Mouse (Mus musculus): ENCODE results near the gene Eif5.

Gene Eif5

DNA sequence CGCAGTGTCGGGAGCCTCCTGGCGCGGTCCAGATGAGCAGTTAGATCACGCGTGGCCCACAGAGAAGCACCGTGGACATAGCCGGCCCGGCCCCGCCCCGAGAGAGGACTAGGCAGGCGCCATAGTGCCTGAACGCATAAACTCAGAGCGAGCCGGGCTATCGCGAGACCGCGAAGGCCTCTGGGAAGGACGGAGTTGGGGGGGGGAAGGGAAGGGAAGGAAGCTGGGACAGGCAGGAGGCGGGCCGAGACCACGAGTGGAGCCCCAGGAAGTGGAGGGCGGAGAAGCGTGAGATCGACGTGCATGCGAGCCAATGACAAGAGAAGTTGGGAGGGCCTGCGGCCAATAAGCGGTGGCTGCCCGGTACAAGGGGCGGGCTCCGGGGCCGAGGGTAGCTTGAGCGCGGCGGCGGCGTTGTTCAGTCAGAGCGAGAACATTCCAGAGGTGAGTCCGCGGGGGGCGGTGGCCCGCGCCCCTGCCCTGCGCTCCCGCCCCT is at the start of gene Eif5:
Eif5 (plus strand) TSS at position 221 of the 496 bp plus-strand sequence.
- 1% methylated on average over 46 of the region's 47 CpGs for WGBS

DNA sequence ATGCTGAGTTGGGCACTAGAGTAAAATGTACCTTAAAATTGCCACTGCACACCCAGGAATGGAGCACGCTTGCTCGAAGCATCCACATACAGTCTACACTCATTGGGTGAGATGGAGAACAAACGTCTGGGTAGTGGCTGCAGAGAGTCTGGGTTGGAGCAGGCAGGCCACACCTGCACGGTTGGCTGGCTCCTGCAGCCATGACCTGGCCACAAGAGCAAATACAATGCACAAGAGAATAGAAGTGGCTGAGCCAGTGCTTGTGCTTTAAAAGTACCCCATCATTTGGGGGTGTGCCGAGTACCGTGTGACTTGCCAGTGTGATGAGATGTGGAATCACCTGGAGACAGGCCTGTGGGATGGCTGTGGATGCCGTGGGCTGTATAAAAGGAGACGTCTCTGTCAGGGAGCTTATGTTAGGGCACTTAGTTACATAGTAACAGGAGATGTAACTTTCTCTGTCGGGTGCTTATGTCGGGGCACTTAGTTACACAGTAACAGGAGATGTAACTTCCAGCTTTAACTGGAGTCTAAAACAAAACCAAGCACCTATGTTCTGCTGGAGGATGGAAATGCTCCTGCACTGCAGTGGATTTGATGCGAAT is 48.5 kb upstream of the Eif5 start:
- WGBS: 85% methylated on average over 11 of the region's 11 CpGs

DNA sequence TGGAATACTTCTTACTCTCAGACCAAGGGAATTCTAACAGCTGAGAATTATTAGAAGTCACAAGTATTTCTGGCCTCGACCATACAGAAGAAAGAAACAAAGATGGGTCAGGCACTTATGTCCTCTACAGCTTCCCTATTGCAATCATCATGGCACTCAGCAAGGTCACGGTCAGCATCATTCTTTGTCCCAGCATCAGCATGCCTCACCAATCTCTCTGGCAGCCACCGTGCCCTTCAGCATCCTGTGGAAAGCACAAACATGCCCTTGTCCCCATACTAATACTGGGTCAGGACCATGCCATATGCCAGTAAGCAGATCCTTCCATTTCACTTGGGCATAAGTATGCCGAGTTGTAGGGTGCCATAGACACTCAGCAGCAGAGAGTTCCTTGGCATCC is 42.9 kb upstream of the Eif5 start:
- WGBS: 74% methylated on average over 4 of the region's 4 CpGs

DNA sequence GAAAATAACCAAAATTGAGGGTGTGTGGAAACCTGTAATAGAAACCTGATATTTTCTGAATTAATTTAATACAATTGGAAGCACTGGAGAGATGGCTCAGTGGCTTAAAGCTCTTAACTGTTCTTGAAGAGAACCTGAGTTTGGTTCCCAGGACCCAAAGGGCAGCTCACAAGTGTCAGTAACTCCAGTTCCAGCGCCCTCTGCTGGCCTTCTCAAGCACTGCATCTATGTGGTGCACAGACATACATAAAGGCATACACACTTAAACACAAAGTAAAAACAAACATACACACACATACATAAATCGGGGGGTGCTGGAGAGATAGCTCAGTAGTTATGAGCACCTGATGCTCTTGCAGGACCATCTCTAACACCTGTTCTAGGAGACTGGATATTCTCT is 40.7 kb upstream of the Eif5 start:
- WGBS: 56% methylated on average over 2 of the region's 2 CpGs

DNA sequence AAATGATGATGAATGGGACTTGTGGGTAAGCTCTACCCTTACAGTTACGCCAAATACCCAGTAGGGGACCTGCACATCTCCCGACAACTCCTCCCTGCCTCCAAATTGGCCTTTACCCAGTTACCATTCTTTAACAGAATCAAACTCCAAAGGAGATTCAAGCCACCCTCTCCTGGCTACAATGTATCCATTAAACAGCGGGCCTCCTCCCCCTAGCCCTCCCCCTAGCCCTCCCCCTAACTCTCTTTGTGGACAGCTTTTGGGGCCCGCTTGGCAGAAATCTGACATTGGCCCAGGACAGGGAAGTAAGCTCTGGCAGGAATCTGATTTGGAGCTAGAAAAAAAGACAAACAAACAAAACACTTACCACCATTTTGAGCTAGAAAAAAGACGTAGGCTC is 38.2 kb upstream of the Eif5 start:
- 70% methylated on average over 5 of the region's 5 CpGs for WGBS

DNA sequence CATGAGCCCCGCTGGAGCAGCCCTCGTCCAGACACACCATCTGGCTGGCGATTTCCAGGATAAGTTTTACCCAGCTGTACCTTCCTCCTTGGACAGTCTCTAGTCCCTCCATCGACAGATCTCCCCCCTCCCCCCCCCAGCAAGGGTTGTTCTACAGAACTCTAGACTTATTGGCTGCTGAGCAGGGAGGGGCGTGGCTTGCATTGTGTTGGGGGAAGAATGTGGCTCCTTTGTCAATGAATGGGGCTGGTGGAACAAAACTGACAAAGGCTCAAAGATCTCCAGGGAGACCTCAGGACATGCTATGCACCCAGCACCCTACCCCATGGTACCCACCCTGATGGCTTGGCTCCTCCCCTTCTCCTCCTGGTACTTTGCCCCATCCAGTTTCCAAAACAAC is 37.1 kb upstream of the Eif5 start:
- 43% methylated on average over 5 of the region's 5 CpGs for WGBS

DNA sequence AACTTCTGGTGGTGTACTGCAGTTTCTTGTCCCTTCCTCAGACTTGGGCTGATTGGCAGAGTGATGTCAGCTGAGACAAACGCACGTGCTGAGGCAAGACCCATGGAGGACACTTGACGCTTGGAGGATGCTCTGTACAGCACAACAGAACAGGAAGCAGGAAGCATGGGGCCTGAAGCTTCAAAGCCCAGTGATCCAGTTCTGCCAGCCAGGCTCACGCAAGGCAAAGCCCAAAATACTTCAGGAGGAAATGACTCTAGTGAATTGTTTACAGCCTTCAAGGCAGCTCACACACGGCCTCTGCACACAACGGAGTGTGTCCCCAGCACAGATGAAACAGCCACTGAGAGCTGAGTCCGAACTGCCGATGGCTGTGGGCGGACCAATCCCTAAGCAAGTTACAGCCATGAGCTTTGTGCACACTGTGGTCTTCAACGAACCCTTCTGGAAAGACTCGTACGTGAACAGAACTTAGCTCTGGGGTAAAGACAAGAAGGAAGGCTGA is 34.7 kb upstream of the Eif5 start:
- WGBS: 65% methylated on average over 12 of the region's 12 CpGs

DNA sequence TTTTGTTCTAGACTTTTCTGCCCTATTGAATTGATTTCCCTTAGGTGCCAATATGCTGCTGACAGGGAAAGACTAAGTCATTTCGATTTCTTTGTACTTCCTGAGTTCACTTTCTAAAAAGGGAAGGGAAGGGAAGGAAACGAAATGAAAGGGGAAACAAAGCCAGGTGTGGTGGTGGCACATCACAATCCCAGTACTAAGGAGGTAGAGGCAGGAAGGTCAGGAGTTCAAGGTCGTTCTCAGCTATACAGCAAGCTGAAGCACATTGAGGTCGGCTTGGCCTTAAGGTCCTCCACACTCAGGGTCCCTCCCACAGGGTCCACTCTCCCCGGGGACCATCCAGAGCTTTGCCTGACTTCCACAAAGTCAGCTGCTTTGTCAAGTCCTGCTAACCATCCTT is 34.2 kb upstream of the Eif5 start:
- WGBS: 61% methylated on average over 5 of the region's 5 CpGs

DNA sequence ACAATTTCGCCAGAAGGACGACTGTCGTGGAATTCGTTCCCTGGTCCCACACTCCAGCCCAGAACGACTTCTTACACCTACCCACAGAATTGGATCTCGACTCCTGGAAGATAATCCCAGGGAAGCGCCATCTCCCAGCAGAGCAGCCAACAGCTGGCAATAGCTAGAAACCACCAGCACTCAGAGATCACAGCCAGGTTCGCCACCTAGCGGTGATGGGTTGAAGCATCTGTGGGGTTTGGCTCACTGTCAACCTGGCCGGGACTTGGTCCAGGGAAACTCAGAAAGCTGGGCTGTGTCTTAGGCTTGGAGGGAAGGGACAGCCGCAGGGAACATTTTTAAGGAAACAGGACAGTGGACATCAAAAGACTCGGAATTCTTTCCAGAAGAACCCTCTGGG is 32.9 kb upstream of the Eif5 start:
- 1% methylated on average over 12 of the region's 12 CpGs for WGBS

DNA sequence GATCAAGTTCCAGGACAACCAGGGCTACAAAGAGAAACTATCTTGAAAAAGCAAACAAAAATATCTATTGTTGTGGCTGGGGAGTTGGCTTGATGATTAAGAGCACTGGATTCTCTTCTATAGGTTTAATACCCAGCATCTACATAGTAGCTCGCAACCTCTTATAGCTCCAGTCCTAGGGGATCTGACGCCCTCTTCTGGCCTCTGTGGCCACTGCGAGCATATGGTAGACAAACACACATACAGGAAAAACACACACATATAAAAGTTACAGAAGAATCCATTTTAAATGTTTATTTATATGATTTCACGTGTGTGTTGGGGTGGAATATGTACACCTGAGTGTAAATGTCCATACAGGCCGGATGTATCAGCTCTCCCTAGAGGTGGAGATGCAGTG is 30.8 kb upstream of the Eif5 start:
- WGBS: 65% methylated on average over 5 of the region's 5 CpGs

DNA sequence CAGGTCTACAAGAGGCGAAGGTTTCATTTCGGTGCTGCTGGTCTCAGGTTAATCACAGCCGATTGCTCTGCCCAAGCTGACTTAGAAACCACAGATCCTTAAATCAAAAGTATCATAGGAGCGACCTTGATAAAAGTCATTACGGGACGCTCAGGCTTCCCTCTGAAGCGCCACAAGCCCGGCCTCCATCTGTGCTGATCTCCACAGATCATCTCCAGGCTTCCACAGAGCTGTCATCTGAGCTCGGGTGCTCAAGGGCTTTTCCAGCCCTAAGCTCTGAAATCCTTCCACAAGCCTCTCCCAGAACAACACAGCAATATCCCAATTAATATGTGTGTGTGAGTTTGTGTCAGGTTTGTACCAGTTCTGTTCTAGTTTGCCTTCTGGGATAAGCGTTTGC is 29.9 kb upstream of the Eif5 start:
- 95% methylated on average over 10 of the region's 10 CpGs for WGBS

DNA sequence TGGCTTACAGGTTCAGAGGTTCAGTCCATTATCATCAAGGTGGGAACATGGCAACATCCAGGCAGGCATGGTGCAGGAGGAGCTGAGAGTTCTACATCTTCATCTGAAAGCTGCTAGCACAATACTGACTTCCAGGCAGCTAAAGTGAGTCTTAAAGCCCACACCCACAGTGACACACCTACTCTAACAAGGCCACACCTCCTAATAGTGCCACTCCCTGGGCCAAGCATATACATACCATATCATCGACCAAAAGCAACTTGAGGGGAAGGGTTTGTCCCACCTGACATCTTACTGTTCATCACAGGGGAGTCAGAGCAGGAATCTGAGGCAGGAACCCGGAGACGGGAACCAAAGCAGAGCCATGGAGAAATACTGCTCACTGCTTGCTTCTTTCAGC is 29.4 kb upstream of the Eif5 start:
- 85% methylated on average over 3 of the region's 3 CpGs for WGBS

DNA sequence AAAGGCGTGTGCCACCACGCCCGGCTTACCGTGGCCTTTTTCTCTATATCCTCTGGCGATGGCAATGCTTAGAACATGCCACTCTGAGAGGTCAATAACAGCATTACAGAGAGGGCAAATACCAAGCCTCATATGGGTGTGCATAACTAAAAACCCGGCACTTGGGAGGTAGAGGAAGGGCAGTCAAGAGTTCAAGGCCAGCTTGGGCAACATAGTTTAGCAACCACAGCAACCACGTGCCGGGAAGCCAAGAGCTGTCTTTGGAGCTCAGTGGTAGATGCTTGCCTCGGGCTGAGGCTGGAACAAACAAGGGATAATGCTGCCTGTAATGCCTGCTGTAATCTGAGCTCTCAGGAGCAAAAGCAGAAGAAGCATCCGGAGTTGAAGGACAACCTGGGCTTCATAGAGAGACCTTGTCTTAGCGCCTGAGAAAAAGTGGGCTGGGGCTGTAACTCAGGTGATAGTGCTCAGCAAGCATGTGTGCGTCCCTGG is 25.2 kb upstream of the Eif5 start:
- 91% methylated on average over 12 of the region's 12 CpGs for WGBS

DNA sequence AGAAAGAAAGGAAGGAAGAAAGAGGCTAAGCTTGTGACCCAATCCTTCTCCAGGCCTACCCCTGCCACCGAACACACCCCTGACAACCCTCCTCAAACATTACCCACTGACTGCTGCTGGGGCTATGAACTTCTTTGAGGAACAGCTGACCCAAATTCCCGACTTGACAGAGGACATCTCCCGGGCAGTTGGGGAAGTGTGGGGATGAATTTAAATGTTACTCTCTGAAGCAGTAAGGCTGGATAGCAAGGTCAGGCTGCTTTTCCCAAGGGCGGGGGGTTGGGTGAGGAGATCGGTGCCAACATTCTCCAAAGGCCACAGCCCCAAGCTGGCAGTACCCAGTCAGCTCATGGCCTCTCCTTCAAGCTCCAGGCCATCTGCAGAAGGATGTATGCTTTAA is 24.1 kb upstream of the Eif5 start:
- WGBS: 58% methylated on average over 5 of the region's 5 CpGs

DNA sequence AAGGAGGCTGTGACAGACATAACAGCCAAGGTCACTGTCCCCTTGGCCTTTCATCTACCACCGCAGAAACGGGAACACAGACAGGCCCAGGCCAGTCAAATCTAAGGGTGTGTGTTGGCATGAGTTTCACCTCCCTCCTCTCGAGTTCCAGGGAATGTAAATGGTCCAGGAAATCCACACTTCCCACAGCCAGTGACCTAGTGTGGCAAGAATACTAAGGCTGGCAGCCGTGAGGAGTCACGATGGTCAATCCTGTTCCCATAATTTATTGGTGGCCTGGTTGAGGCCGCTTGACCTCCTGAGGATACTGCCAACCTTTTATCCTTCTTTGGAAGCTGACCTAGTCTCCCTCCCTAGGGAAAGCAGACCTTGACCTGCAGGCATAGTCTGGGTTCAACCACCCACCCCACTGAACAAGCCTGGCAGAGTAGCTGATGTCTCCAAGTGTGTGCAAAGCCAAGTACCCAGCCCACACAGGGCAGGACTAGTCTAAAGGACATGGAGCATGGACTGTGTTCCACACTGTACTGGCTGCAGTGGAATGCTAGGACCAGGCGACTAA is 23.5 kb upstream of the Eif5 start:
- WGBS: 62% methylated on average over 7 of the region's 7 CpGs

DNA sequence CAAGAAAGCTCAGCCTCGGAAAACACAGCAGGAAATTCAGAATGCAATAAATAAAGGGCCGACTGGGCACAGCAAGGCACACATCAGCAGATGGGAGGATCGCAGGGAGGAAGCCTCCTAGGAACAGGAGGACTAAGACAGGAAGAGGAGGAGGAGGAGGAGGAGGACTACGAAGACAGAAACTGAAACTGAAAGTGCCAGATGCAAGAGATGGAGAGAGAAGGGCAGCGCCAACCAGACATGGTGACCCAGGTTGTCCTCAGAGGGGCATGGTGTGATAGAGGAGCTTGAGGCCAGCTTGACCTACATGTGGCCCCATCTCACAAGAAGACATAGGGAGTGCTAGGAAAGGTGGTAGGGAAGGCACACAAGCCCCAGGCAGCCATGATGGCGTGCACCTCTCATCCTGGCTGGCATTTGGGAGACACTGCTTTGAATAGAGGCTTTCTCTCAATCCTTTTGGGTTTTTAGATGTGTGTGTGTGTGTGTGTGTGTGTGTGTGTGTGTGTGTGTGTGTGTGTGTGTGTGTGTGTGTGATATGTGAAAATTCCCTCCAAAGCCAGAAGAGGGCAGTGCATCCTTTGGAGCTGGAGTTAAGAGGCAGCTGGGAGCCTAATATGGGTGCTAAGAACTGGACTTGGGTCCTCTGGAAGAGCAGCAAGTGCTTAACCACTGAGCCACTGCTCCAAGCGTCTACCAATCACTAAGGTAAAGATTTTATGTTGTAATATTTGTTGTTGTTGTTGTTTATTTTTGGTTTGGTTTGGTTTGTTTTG is 22.8 kb upstream of the Eif5 start:
- 52% methylated on average over 7 of the region's 7 CpGs for WGBS

DNA sequence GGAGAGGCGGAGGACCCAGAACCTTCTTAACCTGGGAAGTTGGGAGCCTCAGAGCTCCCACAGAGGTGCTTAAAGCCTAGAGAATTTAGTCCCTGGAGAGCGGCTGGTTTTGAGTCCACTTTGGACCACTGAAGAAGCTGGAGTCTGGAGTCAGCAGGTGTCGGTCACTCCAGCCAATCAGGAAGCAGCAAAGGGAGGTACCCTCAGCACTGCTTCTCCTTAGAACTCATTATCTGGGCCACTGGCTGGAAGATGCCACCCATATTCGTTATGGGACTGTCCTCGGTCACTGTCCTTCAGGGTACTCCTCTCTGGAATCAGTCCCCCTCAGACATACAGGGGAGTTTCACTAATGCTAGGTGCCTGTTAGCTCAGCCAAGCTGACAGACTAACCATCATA is 21.9 kb upstream of the Eif5 start:
- 93% methylated on average over 5 of the region's 5 CpGs for WGBS

DNA sequence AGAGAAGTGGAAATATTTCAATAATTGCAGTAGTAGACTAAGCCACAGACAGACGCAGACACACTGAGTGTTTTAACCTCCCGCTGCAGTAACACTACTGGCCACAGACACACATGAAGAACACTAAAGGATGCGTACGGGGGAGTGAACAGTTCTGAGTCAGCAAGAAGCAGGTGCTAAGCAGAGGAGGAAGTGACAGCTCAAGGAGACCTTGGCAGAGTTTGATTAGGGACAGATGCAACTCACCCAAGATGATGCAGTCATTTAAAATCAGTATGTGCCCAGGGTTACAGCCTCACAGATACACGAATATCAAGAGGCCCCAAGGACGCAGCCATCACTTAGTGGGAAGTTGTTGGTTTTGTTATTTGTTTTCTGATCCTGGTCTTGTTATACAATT is 21.0 kb upstream of the Eif5 start:
- 54% methylated on average over 6 of the region's 6 CpGs for WGBS

DNA sequence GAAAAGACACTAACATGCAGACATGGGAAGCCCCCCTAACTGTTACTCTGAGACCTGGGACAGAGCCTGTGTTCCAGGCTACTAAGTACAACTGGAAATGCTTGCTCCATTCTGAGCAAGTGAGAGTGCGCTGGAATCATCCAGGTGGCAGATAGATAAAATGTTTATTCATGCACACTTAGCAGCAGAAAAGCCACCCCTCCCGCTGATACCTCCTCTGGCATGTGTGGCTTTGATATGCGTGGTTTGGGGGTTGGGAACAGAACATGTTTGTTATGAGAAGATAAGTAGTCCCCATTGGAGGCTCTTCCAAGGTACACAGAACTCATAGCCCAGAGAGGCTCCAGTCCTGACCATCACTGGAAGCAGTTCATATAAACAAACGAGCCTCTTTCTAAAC is 19.9 kb upstream of the Eif5 start:
- 67% methylated on average over 4 of the region's 4 CpGs for WGBS

DNA sequence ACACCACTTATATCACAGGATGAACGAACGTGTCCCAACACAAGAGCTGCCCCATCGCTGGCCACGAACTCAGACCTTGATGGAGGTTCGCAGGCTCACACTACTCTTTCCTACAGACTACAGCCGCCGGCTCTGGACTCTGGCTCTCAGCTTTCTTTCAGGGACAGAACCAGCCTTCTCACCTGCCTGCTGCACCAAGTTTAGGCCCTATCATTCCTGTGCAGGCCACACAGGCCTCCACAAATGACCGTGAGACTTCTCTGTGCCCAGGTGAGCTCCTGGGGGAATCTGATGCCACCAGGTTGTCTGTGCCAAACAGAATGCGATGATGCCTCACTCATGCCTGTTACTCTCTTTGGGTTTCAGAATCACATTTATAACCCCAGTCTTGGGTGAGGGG is 19.4 kb upstream of the Eif5 start:
- 92% methylated on average over 9 of the region's 9 CpGs for WGBS

DNA sequence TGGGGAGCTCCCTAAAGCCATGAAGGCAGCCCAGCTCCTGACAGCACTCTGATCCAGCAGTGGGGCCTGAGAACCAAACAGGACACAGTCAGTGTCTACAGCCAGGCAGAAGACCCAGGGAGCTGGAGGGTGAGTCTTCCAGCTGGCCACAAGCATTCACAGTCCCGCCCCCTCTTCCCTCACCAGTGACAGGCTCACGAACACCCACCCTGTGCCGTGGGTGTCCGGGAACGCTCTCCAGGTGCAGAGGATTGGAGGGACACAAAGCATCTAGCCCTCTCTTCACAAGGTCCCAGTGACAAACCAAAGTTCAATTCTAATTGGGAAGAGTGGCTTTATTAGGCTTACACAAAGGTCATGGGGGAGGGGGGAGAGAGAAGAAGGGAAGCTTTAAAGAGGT is 18.0 kb upstream of the Eif5 start:
- 53% methylated on average over 5 of the region's 5 CpGs for WGBS

DNA sequence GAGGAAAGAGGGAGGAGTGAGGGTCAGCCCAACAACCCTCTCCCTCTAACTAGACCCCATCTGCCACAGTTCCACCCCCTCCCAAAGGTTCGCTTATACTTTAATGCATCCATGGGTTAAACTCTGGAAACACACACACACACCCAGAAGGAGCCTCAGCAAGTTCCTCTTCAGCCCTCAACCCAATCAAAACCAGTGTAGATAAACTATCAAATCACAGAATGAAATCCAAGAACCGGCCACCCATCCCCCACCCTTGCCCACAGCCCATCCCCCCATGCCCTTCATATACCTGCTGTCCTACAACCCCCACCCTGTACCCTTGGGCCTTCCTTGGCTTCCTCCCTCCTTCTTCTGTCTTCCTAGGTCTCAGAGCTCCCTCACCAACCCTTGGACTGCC is 16.8 kb upstream of the Eif5 start:
- WGBS: 90% methylated on average over 2 of the region's 2 CpGs

DNA sequence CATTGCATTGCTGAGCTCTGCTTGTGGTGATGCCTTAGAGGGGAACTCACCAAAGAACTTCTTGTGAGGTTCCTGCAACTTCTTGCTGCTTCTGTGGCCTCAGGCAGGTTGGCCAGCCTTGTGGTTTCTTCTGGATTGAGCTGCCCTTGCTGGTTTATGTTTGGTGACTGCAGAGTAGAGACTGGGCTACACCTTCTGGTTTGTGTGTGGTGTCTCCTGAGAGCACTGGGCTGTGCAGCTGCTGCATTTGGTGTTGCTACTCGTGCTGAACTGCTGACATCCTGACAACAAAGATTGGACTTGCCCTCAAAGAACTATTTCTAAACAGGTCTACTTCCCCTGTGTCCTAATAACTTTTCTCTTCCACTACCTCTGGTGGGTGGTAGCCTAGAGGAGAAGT is 13.3 kb upstream of the Eif5 start:
- WGBS: 69% methylated on average over 1 of the region's 1 CpGs
